Mouse (Mus musculus): ENCODE measurements around the gene Focad.

DNA sequence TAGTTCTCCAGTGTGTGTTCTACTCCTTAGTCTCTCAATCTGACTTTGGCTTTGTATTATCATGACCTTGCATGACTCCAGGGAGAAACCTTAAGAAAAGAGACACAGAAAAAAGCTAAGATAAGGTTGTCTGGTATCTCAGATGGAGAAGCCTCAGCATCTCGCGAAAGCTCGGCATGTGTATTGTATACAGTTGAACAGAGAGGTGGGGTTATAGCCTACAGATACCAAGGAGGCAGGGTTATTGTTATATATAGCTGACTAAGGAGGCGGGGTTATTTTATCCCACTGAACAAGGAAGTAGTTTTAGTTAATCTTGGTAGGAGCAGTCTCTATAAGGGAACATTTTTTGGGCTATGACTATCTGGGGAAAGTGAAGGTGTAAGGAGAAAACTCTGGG lies 106.6 kb downstream of the Focad start:
- TF ChIP-seq CTCF (IDR thresholded peaks at IDR 0.05; ENCODE audit: low read depth) = no peak
- TF ChIP-seq EP300 (IDR thresholded peaks at IDR 0.05; ENCODE audit: low read depth) = no peak
